Mouse (Mus musculus) testis, adult 2 months (tissue): ENCODE measurements around the gene Fgf4.

Source experiments
- CTCF ChIP-seq: fragments of 200-500 bp; IDR thresholded peaks from 2 replicates; pipeline ENCODE4 v1.5.1; 2012; ENCODE audit warnings: low read depth, mild to moderate bottlenecking, inconsistent platforms, low read length, moderate library complexity; ENCODE audit not compliant: control insufficient read depth, insufficient read depth, insufficient replicate concordance
- POLR2A ChIP-seq: fragments of 200-500 bp; IDR thresholded peaks from 2 replicates; pipeline ENCODE4 v1.6.1; 2012; ENCODE audit warnings: low read depth, mild to moderate bottlenecking, inconsistent platforms, low read length, moderate library complexity; ENCODE audit not compliant: control insufficient read depth

DNA sequence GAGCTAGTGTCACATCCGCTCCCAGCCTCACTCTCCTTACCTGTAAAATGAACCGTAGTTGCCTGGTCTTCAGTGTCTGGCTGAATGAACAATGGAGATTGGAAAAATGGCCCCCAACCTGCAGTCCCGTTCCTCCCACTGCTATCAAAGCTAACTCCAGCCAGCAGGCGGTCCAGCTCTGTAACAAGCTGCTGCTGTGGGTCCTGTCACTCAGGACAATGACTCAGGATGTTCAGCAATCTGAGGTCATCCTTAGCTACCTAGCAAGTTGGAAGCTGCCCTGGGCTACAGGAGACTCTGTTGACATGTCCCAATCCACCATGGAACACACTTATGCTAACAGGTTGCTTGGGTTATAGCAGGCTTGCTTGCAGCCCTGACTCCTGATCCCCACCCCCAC is 26.0 kb downstream of the Fgf4 start:
- TF ChIP-seq CTCF (no peak), POLR2A (no peak)
